Comparison of ENCODE assay signal across 20 mouse cellular contexts in genomic region chr1:38789988-38790602, GRCm38 (mm10). TPM values are rescaled to one million over a fixed set of nuclear protein-coding genes. Genes with fewer than 3 reads are reported as not detected.
DNase-seq lines count a peak whose midpoint lies in the region; ATAC-seq and TF ChIP-seq lines count a peak whose summit lies in the region.
"Had no signal": no experiment of that assay in that cellular context is flagged by ENCODE, and none has a peak within 500 bp of the region (broad histone marks: within the 10 kb centered on the region; RNA-seq: fewer than 3 reads in every experiment).

No protein-coding gene starts in this region.

- TF ChIP-seq POLR2A in kidney, adult 2 months (IDR thresholded peaks at IDR 0.05; ENCODE audit: low read depth, low read length), result no peak

- no peak for ATAC-seq in kidney, embryonic 16.5 days (ENCODE audit: low FRiP score, low TSS enrichment)
- ATAC-seq in hindbrain, embryonic 16.5 days, result peak; percentile 40; the same call in 1 of the 2 replicates
- ATAC-seq in neural tube, embryonic 13.5 days (ENCODE audit: low read depth), result peak; percentile 38

- no peaks in the 10 kb centered on the region for H3K4me1 ChIP-seq in kidney, embryonic 16.5 days (ENCODE audit: insufficient read depth, low read length)
- no peaks in the 10 kb centered on the region for H3K4me1 ChIP-seq in hindbrain, embryonic 16.5 days (ENCODE audit: control insufficient read depth, insufficient read depth, low read depth, low read length)
- peaks cover 28% of the 10 kb centered on the region for H3K4me1 ChIP-seq in neural tube, embryonic 13.5 days (replicated peaks)
- no peaks in the 10 kb centered on the region for H3K4me1 ChIP-seq in kidney, adult 2 months (ENCODE audit: control insufficient read depth, insufficient read depth, low read length)
- H3K4me1 ChIP-seq: heart, embryonic 10.5 days; stomach, embryonic 15.5 days had no signal

- WGBS in kidney, embryonic 16.5 days, result 56% methylated on average over 7 of the region's 7 CpGs
- WGBS in hindbrain, embryonic 16.5 days, result 41% methylated on average over 7 of the region's 7 CpGs
- 13% methylated on average over 7 of the region's 7 CpGs for WGBS in neural tube, embryonic 13.5 days
- WGBS in kidney, adult 2 months, result 70% methylated on average over 7 of the region's 7 CpGs

- intact Hi-C loops in left cerebral cortex, postnatal 10 days (cut with DNase I), result loop anchor here (5.0 kb wide), 1 partner anchor 603 kb away; no protein-coding TSS in a partner anchor

- no peaks in the 10 kb centered on the region for H3K9me3 ChIP-seq in kidney, embryonic 16.5 days (ENCODE audit: low read length)
- H3K9me3 ChIP-seq in hindbrain, embryonic 16.5 days (ENCODE audit: control insufficient read depth, low read length), result no peaks in the 10 kb centered on the region
- no peaks in the 10 kb centered on the region for H3K9me3 ChIP-seq in neural tube, embryonic 13.5 days
- H3K9me3 ChIP-seq: heart, embryonic 10.5 days; limb, embryonic 15.5 days; stomach, embryonic 15.5 days had no signal

- H3K27ac ChIP-seq in kidney, embryonic 16.5 days (ENCODE audit: low read length), result no peak overlapping the region
- no peak overlapping the region; the same call in 1 of the 2 replicates for H3K27ac ChIP-seq in hindbrain, embryonic 16.5 days (ENCODE audit: low read depth, low read length)
- H3K27ac ChIP-seq in neural tube, embryonic 13.5 days (replicated peaks), result peak overlapping the region; percentile 68
- H3K27ac ChIP-seq in kidney, adult 2 months (ENCODE audit: insufficient read depth, low read depth, low read length), result no peak overlapping the region
- H3K27ac ChIP-seq: gastrocnemius, adult 2 months; heart, embryonic 10.5 days; limb, embryonic 15.5 days; stomach, embryonic 15.5 days had no signal

- no peak for TF ChIP-seq CTCF in kidney, adult 2 months (conservative IDR thresholded peaks at IDR 0.05; ENCODE audit: insufficient read depth, insufficient read length, low read depth, low read length)

- H3K4me3 ChIP-seq in kidney, embryonic 16.5 days (ENCODE audit: low read length), result no peak overlapping the region
- H3K4me3 ChIP-seq in hindbrain, embryonic 16.5 days (ENCODE audit: low read length), result no peak overlapping the region
- no peak overlapping the region for H3K4me3 ChIP-seq in neural tube, embryonic 13.5 days
- no peak overlapping the region for H3K4me3 ChIP-seq in kidney, adult 2 months (ENCODE audit: insufficient read depth, low read depth, low read length)
- H3K4me3 ChIP-seq: gastrocnemius, adult 2 months; heart, embryonic 10.5 days; limb, embryonic 15.5 days; stomach, embryonic 15.5 days had no signal

- no peak overlapping the region for H3K4me2 ChIP-seq in kidney, embryonic 16.5 days (replicated peaks; ENCODE audit: low read depth, low read length)
- H3K4me2 ChIP-seq in hindbrain, embryonic 16.5 days (ENCODE audit: low read length), result no peak overlapping the region
- no peak overlapping the region for H3K4me2 ChIP-seq in neural tube, embryonic 13.5 days
- H3K4me2 ChIP-seq: limb, embryonic 15.5 days; stomach, embryonic 15.5 days had no signal

- no peaks in the 10 kb centered on the region for H3K36me3 ChIP-seq in kidney, embryonic 16.5 days (ENCODE audit: insufficient read depth, low read length)
- peaks cover 7% of the 10 kb centered on the region for H3K36me3 ChIP-seq in hindbrain, embryonic 16.5 days (ENCODE audit: control insufficient read depth, insufficient read depth, low read length)
- H3K36me3 ChIP-seq in neural tube, embryonic 13.5 days, result peaks cover 33% of the 10 kb centered on the region
- H3K36me3 ChIP-seq in kidney, adult 2 months (ENCODE audit: control insufficient read depth, insufficient read depth, low read length), result no peaks in the 10 kb centered on the region
- H3K36me3 ChIP-seq: heart, embryonic 10.5 days; limb, embryonic 15.5 days; stomach, embryonic 15.5 days had no signal

- H3K9ac ChIP-seq in kidney, embryonic 16.5 days (replicated peaks; ENCODE audit: low read length), result no peak overlapping the region
- no peak overlapping the region for H3K9ac ChIP-seq in hindbrain, embryonic 16.5 days (ENCODE audit: low read depth, low read length)
- H3K9ac ChIP-seq in neural tube, embryonic 13.5 days, result no peak overlapping the region
- H3K9ac ChIP-seq: limb, embryonic 15.5 days; stomach, embryonic 15.5 days had no signal

- DNase-seq in kidney, postnatal 10 days, result peak; percentile 21
- peak; percentile 70 for DNase-seq in embryo, embryonic 11 days
- DNase-seq in adrenal gland, postnatal 36 days, result no peak
- DNase-seq in left cerebral cortex, postnatal 10 days (ENCODE audit: extremely low spot score in 1 of 2, low spot score in 2 of 2), result no peak
- DNase-seq in kidney, adult 2 months, result no peak
- DNase-seq: adrenal gland, adult 2 months; cerebellum, adult 9-11 months; gastrocnemius, adult 2 months; heart, postnatal 36 days; kidney, adult 11 months; lung, adult 2 months; right cerebral cortex, postnatal 4 days; thymus, postnatal 4 days had no signal

- H3K27me3 ChIP-seq in kidney, embryonic 16.5 days (ENCODE audit: insufficient read depth, low read length), result no peaks in the 10 kb centered on the region
- H3K27me3 ChIP-seq in hindbrain, embryonic 16.5 days (replicated peaks; ENCODE audit: control insufficient read depth, insufficient read depth, low read length), result no peaks in the 10 kb centered on the region
- H3K27me3 ChIP-seq in neural tube, embryonic 13.5 days, result no peaks in the 10 kb centered on the region
- H3K27me3 ChIP-seq in kidney, adult 2 months (replicated peaks; ENCODE audit: control insufficient read depth, insufficient read depth, low read length), result no peaks in the 10 kb centered on the region
- H3K27me3 ChIP-seq: limb, embryonic 15.5 days; stomach, embryonic 15.5 days had no signal

RNA-seq across cellular contexts. Expression of gene Lonrf2, which starts 46.4 kb away (rescaled TPM):
- polyA plus RNA-seq in kidney, embryonic 16.5 days (2015; fragmentation: Nextera tagmentation; extraction: Ambion mirVana), result 1.1 and 1.4 TPM in 2 replicates
- polyA plus RNA-seq in hindbrain, embryonic 16.5 days (2015; fragmentation: Nextera tagmentation; extraction: Ambion mirVana), result 18.4 and 23.0 TPM in 2 replicates
- polyA plus RNA-seq in neural tube, embryonic 13.5 days (2015; fragmentation: Nextera tagmentation; extraction: Ambion mirVana), result 13.8 and 14.5 TPM in 2 replicates
- total RNA-seq in adrenal gland, postnatal 36 days (2021), result 1 to 10 TPM; 4.7 to 5.1 TPM
- 100 to 1,000 TPM; 136 to 141 TPM for total RNA-seq in left cerebral cortex, postnatal 10 days (2021)
- 0.34 and 0.38 TPM in 2 replicates for polyA plus RNA-seq in kidney, adult 2 months (2012; rRNA removed)
- polyA plus RNA-seq: C2C12 had no signal

Comparison
In these comparisons a context has a peak if more than half of its experiments do, and no peak if none do; other contexts are left out.
1. DNase-seq: peak in kidney, postnatal 10 days (single experiment) and embryo, embryonic 11 days (single experiment); none in adrenal gland, postnatal 36 days (0 of 2), left cerebral cortex, postnatal 10 days (0 of 2) and kidney, adult 2 months (single experiment).